Mouse (Mus musculus) spleen, postnatal 36 days (tissue): Measurements from ENCODE around the gene Ldb2.

Experiments used
- DNase-seq, 2 experiments: peaks; one replicate each; pipeline ENCODE4 v3.0.0; 2022; ENCODE audit warnings: low spot score in 2 of 2, mixed read lengths in 1 of 2

The Ldb2 gene

DNA sequence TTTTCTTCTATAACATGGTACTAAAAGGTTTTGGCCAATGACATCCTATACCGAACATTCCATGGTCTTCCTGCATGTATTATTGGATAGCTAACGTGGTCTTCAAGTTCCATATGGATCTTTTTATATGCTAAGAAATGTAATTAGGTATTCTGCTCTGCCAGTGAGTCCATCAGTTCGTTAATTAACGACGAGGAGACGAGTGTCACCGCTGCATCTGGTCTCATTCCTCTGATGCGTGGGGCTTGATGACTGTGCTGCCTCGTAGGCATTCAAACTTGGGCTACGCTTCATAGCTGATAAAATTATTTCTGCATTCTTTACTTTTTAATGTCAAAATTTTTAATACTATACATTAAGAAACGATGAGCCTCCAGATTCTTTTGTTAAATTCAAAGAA lies 251.0 kb downstream of the Ldb2 start:
- DNase-seq: no peak

DNA sequence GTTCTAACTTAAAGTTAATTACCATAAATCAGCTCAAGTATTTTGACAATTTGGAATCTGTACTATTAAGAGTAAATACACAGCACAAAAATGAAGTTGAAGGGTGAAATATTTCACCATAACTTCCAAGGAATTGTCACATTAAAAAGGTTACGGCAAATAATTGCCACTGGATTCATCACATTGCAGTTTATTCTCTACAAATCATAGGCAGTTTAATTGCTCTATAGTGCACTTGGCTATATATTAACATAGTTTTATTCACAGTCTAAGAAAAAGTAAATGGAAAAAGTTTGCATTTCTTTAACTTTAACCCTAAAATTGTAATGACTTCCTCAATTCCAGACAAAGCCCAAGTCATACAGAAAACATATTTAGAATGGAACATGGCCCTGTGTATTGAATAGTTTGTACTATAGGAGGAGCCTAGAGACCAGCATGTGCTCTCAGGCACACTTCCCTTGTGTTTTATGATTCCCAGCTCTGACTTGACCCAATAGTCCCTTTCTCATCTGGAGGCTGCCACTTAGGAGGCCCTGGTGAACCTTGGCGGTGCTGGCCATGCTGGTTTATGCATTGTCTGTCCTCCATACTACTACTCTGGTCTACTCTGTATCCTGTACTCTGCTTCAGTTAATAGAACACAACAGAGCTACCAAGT lies 255.9 kb downstream of the Ldb2 start:
- DNase-seq: no peak

DNA sequence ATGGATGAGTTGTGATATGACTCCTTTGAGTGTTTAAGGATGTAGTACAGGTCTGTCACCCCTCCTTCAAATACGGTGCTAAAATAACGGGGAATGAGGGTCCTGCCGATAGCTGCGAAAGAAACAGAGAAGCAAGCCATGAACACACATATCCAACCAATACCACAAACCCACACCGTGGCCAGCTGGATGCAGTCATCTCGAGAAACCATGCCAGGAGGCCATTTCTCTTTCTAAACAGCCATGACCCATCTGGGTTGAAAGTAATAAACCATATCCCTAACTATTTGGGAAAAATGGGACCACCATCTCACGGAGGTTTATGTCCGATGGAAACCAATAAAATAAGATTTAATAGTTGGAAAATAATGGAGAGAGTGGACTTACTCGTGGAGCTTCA lies 257.7 kb downstream of the Ldb2 start:
- DNase-seq: no peak

DNA sequence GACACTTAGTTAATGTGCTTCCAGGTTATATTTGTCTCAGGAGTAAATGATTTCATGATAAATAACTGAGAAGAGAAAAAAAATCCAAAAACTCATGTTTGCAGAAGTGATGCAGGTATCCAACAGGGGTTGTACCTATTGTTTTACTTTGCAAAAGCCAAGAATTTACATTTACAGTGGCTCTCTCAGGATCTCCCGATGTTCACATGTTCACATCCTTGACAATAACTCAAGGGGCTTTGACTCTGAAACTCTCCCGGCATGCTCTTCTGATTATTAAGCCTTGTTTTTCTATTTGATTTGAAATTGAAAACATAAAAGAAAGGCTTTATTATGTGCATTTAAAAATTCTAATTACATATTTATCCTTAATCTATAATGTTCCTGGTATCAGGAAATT lies 260.8 kb downstream of the Ldb2 start:
- no peak for DNase-seq

DNA sequence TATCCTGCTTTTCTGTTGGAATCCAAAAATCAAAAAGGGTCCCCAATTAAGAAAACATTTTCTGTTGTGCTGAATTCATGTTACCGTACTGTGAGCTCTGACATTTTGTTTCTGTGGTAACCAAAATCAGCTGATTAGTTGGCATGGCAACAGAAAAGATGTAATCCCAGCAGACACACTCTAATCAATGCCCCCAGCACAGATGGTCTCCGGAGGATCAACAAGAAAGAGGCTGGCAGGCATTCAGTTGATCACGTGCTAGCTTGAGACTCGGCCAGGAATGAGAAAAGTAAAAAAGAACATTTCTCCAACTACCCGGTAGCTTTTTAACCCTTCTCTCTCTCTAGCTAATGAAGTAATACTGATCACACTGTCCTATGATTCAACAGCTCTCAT lies 261.5 kb downstream of the Ldb2 start:
- no peak for DNase-seq

DNA sequence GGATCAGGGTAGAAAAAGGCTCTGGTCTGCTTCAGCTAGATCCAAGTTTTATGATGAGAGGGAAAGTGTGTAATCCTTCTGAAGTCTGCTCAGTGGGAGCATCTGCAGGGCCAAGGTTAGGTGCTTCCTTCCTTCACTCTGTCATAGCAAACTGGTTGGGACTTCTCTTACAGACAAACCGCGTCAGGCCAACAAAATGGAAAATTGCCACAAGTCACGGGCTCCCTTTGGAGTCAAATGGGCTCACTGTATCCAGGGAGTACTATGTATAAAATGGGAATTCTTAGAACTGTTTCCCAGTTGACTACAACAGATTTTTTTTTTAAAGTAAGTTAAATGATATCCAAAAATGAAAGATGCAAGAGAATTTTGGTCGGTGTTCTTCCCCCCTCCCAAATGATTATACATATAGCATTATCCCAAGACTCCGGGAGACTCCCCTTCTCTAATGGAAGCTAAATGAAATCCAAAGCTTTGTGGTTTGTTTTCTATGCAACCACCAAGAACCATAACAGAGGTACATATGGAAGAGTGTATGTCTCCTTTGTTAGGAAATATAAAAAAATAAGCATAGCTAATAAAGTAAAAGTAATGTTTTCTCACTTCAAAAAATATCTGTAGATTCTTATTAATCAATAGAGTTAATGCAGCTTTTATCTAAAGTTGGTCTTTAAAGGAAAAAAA lies 262.0 kb downstream of the Ldb2 start:
- no peak for DNase-seq

DNA sequence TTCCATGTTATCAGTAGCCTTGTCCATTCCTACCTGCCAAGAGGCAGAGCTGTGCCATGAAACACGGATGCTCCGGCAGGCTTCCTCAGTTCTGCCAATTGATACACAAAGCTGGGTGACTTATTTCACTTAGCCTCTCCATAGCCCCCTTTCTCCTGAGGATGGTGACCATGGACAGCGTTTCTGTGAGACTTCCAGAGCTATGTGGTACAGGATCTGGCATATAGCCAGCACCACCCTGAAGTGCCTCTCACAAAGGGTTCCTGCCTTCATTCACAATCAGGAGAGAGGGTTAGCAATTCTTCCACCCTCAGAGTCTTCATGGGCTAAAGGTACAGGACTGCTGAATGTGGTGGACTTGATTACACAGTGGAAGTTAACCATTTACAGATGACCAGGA lies 270.0 kb downstream of the Ldb2 start:
- no peak for DNase-seq

DNA sequence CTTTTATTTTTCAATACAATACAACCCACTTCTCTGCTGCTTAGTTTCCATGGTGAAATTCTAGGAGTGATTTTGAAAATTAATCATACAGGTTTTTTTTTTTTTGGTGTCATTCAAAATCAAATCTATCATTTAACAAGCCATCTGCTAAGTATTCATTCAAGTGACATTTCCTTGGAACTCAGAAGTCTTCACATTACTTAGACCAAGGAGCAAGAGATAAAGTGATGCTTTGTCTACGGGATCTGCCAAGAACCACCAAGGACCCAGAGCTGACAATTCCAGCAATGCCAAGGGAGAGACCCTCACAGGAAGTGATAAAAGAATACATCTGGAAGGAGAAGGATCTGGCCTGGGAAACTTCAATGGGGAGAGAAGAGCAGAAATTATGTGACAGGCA lies 270.5 kb downstream of the Ldb2 start:
- no peak for DNase-seq

DNA sequence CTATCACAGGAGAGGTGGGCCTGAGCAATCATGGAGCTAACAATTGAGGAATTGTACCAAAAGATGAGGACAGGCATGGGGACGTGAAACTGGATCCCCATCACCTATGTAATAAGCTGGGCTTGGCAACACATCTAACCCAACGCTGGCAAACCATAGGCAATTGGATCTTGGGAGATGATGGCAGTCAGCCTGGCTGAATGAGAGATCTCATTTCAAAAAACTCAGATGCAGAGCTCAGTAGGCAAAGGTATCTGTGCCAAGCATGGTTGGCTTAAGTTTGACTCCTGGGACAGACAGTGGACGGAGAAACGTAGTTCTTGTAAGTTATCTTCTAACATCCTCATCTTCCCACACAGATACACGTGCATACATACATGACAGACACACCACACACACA lies 294.3 kb downstream of the Ldb2 start:
- DNase-seq: no peak

DNA sequence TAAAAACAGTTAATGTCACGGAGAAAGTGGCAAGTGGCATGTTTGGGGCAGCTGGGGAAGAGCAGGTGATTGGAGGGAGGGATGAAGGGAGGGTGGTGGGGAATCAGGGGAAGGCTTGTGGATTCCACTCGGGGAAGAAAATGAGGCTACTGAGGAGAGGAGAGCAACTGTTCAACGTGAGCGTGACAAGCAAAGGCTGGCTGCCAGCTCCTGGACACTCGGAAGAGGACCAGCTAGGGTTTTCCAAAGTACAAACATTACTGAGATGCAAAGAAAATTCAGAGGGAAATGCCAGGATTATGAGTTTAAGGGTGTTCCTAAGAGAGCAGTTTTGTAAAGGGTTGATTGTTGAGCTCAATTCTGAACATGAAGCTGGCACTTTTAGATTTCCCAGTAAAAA lies 294.7 kb downstream of the Ldb2 start:
- DNase-seq: no peak

DNA sequence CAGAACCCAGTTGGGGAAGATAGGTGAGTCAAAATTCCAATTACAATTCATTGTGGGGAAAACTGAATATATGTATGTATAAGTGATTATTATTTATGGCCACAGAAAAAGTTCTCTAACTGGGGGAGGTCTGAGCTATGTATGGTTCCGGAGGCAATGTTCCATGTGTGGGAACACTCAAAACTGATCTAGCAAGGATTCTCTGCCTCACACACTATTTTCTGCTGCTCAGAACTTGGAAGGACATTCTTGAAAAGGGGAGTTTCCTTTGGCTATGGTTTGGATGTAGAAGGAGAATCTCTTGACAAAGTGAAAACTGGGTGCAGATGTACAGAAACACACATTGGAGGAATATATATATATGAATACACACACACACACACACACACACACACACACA lies 301.3 kb downstream of the Ldb2 start:
- no peak for DNase-seq

DNA sequence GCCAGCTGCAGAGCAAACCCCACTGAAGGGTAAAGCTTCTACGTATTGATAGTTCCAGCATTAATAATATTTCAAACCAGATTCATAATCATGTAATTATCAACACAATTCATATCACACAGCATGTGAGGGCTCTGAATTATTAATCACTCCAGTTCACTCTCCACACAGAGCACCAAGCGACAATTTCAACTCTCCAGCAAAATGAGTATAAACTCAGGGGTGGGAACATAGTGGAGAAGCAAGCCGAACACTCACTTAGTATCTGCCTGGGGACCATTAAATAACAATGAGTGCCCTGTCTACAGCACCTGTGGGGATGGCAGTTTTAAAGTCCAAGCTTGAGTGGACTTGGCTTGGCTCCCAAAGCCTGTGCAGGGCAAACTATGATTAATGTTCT lies 302.6 kb downstream of the Ldb2 start:
- no peak for DNase-seq

DNA sequence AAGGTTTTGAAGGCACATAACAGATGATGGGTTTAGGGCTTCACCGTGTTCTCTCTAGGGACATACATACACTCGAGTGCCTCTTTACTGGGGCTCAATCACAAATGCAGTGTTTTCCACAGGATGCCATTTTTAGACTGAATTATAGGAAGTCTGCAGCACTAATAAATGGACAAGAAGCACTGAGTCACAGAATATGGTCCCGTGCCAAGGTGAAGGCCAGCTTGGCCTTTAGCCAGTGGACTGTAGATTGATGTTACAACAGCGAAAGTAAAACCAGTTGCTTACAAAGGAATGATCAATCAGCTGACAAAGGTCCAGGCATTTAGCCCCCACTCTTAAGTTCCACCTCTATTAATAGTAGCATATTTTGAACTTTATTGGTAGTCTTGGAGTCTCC lies 304.4 kb downstream of the Ldb2 start:
- DNase-seq: no peak

DNA sequence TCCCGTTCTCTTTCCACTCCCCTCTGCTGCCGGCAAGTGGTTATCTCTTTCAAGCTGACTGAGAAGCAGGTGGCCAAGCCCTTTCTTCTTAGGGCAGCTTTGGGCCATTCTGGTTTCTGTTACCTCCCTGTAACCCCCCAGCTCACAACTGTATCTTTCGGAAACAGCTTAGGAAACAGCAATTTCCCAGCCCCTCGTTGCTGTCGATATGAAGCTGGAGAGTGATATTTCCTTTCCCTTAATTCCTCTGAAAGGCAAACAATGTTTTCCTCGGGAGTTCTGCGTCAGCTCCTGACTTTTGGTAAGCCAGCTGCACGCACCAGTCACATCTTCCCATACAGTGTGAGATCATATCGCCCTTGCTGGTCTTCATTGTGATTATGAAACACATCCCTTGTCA lies 305.3 kb downstream of the Ldb2 start:
- no peak for DNase-seq

DNA sequence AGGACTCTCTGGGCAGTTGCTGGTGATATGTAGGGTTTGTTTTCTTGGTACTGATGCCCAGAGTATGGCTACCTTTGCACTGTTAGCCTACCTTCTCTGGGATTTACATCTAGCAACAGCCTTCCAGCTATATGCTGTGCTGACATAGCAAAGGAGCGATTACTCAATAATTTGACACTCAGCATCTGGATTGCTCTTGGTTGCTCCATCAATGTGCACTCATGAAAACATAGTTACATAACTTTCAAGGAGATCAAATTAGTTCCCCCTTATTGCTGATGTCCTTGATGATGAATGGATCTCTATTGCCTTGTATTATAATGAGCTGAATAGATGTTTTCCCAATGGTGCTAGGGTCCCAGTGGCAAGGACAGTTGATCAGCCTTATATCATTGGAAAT lies 308.0 kb downstream of the Ldb2 start:
- DNase-seq: no peak

DNA sequence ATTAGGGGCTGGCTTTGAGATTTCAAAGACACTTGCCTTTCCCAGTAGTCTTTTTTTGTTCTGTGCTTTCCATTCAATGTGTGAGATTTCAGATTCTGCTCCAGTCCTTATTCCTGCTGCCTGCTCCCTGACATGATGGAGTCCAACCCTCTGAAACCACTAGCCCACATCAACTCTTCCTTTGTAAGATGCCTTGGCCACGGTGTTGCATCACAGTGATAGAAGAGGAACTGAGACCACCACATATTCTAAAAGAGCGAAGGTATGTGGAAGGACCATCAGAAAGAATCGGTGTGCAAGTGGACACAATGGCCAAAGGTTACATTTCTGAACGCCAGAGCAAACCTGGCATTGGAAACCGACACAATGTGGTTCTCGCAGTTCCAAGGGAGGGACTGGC lies 309.0 kb downstream of the Ldb2 start:
- no peak for DNase-seq

DNA sequence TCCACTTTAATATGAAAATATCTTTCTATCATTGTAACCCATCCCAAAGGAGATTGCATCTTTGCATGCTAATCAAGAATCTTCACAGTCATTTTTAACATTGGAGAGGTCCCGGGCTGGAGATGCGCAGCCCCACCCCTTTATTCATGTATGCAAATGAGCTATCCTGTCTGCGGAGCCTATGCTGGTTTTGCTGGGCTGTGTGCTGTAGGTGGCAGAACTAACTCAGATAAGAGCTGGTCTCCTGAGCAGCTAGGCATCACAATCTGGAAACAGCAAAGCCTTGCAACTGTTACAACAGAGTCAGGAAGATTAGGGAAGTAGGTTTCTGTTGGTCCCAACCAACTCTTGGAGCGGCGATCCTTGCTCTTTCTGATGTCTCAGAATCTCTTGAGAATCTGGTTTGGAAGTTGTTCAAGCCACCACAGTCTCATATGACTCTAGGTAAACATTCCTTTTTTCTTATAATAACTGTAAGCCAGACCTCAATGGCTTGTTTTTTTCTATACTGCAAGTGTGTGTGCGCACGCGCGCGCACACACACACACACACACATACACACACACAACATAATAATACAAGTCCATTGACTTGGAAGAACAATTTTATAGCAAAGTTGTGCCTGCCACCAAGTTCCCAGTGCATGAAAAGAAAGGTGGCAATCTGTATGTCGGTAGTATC lies 315.9 kb downstream of the Ldb2 start:
- DNase-seq: no peak

DNA sequence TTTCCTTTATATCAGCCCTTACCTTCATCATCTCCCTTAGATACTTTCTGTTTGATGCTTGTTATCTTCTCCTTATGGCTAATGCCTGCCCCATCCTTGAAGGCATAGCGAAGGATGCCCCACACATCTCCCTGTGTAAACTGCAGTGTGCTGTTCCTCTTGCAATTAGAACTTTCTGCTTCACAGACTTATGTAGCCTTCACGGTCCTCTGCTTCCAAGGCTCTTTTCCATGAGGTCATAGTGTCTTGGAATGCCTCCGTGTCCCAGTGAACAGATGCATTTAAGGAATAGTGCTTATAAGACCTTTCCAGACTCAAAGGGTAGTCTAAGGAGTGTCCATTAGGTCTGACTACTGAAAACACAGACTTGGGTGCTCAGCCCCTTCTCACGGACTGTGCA lies 318.1 kb downstream of the Ldb2 start:
- DNase-seq: no peak

DNA sequence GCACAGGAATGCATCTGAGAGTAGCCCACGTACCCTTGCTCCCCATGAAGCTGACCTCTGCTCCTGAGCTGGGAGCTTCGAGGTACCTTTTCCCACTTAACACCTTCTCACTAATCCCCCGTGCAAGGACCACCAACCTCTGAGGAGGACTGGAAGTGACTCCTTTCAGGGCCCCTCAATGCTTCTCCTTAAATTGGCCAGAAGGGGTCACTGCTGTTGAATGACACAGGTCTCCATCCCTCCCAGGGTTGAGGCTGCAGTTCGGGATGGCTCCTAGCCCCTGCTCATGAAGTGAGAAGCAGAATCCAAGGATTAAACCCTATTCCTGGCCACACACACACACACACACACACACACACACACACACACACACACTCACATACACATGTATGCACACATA lies 323.1 kb downstream of the Ldb2 start:
- no peak for DNase-seq

DNA sequence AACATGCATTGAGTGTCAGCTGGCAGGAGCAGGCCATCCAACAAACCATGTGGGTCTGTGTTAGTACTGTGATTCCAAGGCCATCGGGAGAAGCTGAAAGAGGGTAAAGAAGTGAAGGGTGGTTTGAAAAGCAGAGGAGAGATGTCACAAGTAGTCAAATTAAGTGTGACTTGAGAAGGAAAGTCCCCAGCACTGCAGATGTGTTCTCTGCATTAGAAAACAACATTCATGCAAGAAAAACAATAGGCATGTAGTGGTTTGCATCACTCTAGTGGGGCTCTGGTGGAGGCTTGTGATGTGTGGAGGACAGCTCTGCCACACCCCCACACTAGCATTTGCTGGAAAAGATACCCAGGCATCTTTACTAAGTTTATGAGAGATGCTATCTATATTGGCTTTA lies 323.9 kb downstream of the Ldb2 start:
- DNase-seq: no peak

DNA sequence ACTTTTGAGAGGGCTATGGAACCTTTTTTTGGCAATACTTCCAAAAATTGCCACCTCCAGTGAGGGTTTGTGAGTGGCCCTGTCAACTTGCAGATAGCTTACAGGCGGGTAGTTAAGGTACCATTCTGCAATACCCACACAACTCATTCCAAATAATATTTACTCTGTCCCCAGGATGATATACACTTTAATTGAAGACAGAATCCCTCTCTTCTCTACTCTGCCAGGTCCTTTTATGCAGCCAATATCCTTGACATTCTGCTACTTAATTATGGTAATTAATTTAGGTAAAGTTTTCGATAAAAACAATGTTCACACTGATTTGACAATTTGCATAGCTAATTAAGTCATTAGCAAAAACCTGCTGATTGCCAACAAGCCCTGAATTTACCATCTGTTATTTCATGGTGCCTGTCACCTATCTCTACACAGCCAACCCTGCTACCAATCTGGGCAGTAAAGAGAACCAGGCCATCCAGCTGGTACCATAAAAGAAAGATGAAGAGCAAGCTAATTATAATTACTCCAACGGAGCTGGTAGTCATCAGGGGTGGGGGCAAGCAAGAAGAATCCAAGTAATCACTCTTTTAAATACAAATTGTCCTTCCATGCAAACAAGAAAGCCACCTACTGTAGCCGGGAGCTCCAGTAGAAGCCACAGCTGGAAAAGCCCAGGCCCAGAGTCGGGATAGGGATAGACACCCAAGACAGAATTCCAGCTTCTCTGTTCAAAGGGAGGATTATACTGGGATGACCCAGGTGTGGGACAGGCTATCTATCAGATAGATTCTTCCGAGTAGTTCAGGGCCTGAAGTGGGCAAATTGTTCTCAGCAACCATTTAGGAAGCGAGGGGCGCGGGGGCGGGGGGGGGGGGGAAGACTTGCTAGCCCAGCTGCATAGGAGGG lies 325.4 kb downstream of the Ldb2 start:
- no peak for DNase-seq

DNA sequence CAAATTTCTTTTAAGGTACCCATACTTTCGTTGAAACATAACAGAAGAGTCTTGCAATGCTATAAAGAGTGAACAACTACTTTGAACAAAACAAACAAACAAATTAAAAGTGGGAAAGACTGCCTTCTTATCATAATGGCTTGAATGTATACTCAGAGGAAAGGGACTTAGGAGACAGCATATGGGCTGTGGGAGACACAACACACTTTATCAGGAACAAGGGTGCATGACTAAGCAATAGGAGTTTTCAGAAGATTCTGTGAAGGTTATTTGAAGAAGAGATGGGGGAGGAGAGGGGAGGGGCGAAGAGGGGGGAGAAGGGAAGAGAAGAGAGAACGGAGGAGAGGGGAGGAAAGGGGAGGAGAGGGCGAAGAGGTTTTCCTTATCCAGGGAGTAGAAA lies 334.2 kb downstream of the Ldb2 start:
- DNase-seq: no peak
